Mouse (Mus musculus): ENCODE results near the gene C530008M17Rik. TPM values are rescaled to one million over a fixed set of nuclear protein-coding genes. Genes with fewer than 3 reads are reported as not detected.
A peak's percentile ranks its signal among the peaks of the same experiment; 100 is the strongest.

Gene C530008M17Rik
- polyA plus RNA-seq, 1 experiment: 4.9 TPM

DNA sequence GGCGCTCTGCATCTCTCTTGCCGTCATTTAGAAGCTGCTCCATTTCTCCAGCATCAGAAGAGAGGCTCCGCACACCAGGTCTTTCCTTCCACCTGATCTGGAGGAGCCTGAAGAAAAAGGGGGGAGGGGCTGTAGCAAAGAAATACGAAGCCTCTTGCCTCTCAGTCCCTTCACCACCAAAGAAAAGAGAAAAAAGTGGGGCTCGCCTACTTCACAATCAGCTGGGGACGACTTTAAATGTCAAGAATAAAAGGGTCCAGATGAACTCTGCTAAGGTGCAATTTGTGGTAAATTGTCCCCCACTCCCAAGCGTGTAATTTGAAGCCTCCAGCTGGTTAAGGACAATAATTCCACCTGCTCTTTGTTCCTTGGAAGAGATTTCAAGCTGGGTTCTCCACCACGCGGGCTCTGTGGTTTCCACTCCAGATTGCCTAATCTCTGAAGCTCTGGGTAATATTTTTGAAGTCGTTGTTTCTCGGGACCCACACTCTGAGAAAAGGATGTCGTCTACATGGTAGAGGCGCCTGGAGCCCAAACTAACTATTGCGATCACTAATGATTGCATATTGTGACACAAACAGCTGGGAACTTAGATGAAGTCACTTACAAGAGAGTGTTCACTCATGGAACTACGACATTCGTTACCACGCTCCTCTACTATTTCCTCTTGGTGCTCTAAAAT, 176.4 kb downstream of the C530008M17Rik start:
- no peak overlapping the region for H3K4me3 ChIP-seq (replicated peaks; ENCODE audit: extremely low read depth, low read depth, low read length)
- TF ChIP-seq CTCF (IDR thresholded peaks at IDR 0.05; ENCODE audit: insufficient read depth, low read length) (no peak), POLR2A (IDR thresholded peaks at IDR 0.05; ENCODE audit: borderline replicate concordance, extremely low read depth, low read depth, low read length) (no peak)
- DNase-seq: no peak
- 71% methylated on average over 17 of the region's 17 CpGs for whole genome bisulfite sequencing
- H3K4me1 ChIP-seq (ENCODE audit: control insufficient read depth, insufficient read depth, low read length): no peaks in the 10 kb centered on the region

DNA sequence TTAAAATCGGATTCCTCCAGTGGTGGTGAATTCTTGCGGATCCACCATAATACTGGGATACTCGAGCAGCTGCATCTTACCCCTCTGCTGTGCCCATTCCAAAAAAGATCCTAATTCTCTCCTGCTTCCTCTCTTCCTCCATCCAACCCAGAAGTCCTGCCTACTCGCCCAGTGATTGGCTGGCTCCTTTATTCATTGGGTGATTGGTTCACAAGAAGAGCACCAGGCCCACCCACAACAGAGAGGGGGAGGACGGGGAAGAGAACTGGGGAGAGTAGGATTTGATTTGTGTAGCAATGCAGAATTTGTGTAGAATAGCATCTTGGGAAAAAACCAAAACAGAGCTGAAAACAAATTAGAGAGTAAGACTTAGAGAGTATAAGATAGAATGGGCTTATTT, 180.7 kb downstream of the C530008M17Rik start:
- 70% methylated on average over 5 of the region's 5 CpGs for WGBS
- no peak overlapping the region for H3K4me3 ChIP-seq (replicated peaks; ENCODE audit: extremely low read depth, low read depth, low read length)
- DNase-seq: no peak
- no peaks in the 10 kb centered on the region for H3K4me1 ChIP-seq (ENCODE audit: control insufficient read depth, insufficient read depth, low read length)
- TF ChIP-seq CTCF (IDR thresholded peaks at IDR 0.05; ENCODE audit: insufficient read depth, low read length): no peak
- no peak for TF ChIP-seq POLR2A (IDR thresholded peaks at IDR 0.05; ENCODE audit: borderline replicate concordance, extremely low read depth, low read depth, low read length)

DNA sequence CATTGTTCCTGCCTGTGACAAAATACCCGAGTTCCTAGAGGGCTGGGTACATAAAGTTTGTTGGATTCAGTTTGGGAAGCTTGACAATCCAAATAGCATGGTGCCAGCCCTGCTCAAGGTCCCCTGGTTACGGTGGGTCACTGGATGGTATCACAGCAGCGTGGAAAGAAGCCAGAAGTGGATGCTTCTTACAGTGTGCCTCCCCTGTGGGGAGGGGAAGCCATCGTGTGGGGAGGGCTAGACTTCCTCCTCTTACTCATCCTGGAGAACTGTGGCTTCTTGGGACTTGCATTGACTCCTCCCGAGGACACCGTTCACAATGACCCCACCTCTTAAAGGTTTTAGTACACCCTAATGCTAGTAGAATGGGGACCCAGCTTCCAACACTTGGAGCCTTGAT, 183.5 kb downstream of the C530008M17Rik start:
- H3K4me3 ChIP-seq (replicated peaks; ENCODE audit: extremely low read depth, low read depth, low read length): no peak overlapping the region
- H3K4me1 ChIP-seq (ENCODE audit: control insufficient read depth, insufficient read depth, low read length): no peaks in the 10 kb centered on the region
- WGBS: 68% methylated on average over 6 of the region's 6 CpGs
- DNase-seq: no peak
- TF ChIP-seq CTCF (IDR thresholded peaks at IDR 0.05; ENCODE audit: insufficient read depth, low read length): no peak
- no peak for TF ChIP-seq POLR2A (IDR thresholded peaks at IDR 0.05; ENCODE audit: borderline replicate concordance, extremely low read depth, low read depth, low read length)

DNA sequence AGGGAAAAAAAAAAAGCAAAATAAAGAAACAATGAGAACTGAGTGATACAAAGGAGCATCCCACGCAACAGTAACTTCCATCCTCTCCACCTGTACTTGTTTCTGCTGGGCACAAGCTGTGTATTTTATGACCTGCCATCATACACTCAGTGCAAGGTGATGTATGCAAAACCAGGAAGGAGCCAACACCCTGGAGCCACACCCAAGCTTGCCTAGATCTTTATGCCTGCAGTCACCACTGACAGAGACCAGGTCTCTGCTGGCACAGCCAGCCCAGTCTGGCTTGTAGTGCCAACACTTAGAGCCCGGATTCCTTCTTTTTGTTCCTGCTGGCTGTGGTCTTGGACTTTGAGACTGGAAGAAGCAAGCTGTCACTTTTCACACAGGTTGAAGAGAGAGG, 185.5 kb downstream of the C530008M17Rik start:
- TF ChIP-seq CTCF (IDR thresholded peaks at IDR 0.05; ENCODE audit: insufficient read depth, low read length) (no peak), POLR2A (IDR thresholded peaks at IDR 0.05; ENCODE audit: borderline replicate concordance, extremely low read depth, low read depth, low read length) (no peak)
- Histone ChIP-seq H3K4me1 (ENCODE audit: control insufficient read depth, insufficient read depth, low read length) (no peaks in the 10 kb centered on the region), H3K4me3 (replicated peaks; ENCODE audit: extremely low read depth, low read depth, low read length) (no peak overlapping the region)
- no peak for DNase-seq
- WGBS: 90% methylated on average over 2 of the region's 2 CpGs

DNA sequence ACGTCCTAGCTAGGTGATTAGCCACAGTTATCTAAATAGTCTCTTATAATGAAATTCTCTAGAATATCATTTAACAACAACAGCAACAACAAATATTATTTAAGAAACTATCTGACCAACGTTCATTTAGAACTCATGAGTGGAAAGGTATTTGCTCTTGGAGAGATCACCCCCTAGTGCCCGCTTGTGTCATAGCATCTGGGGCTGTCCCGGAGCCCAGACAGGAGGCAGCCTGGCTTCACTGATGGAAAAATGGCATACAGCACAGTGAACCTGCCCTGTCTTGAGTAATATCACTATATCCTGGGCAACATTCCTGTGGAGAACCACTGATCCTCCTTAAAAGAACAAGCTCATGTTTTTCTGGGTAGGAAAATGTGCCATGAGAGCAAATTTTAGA, 187.1 kb downstream of the C530008M17Rik start:
- 12% methylated on average over 4 of the region's 4 CpGs for WGBS
- DNase-seq: peak; percentile 52
- Histone ChIP-seq H3K4me3 (replicated peaks; ENCODE audit: extremely low read depth, low read depth, low read length) (no peak overlapping the region), H3K4me1 (ENCODE audit: control insufficient read depth, insufficient read depth, low read length) (no peaks in the 10 kb centered on the region)
- TF ChIP-seq POLR2A (IDR thresholded peaks at IDR 0.05; ENCODE audit: borderline replicate concordance, extremely low read depth, low read depth, low read length) (no peak), CTCF (IDR thresholded peaks at IDR 0.05; ENCODE audit: insufficient read depth, low read length) (peak; percentile 77)

DNA sequence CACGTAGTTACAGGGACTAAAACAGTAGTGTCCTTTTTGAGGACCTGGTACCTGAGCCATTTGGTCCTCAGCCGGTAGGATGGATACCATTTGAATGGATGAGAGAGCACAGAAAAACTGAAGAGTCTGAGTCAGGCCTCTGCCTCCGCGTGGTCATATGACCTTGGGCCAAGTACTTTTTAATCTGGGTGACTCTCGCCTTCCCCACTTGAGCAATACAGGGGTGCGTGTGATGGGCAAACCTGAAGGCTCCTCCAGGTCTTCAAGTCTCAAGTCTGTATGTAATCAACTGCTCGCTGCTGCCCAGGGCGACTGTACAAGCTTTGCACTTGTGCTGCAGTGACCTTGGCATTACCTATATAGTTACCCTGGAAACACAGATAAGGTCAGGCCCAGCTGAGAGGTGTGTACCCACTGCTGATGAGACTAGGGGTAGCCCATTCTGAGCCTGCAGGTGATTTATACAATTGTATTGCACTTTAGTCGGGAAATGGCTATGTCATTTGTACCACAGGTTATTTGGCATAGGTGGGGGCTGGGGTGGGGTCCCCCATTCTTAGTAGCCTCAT, 187.6 kb downstream of the C530008M17Rik start:
- no peak overlapping the region for H3K4me3 ChIP-seq (replicated peaks; ENCODE audit: extremely low read depth, low read depth, low read length)
- DNase-seq: no peak
- H3K4me1 ChIP-seq (ENCODE audit: control insufficient read depth, insufficient read depth, low read length): no peaks in the 10 kb centered on the region
- TF ChIP-seq POLR2A (IDR thresholded peaks at IDR 0.05; ENCODE audit: borderline replicate concordance, extremely low read depth, low read depth, low read length) (no peak), CTCF (IDR thresholded peaks at IDR 0.05; ENCODE audit: insufficient read depth, low read length) (no peak)
- 66% methylated on average over 9 of the region's 9 CpGs for WGBS

DNA sequence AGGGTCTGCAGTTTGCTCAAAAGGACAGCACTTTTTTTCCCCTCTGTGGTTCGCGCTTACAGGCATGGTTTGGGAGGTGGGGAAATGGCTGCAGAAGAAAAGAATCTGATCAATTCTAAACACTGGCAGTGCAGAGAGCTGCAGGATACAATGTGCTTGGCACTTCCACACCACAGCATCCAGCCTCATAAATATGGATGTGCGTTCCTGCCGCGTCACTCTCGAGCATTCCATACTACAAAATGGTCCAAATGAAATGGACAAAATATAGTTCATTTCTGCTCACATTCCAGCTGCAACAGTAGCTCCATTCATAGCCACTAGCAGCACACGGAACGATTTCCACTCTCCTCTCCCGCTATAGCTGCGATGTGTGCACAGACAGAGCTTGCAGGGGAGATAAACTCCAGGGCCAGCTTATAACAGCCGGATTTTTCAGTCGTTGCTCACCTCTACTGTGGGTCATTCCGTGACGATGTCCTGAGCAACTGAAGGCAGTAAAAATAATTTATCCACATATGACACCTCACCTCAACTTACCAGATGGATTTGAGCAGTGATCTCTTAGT, 188.4 kb downstream of the C530008M17Rik start:
- no peak for DNase-seq
- Histone ChIP-seq H3K4me3 (replicated peaks; ENCODE audit: extremely low read depth, low read depth, low read length) (no peak overlapping the region), H3K4me1 (ENCODE audit: control insufficient read depth, insufficient read depth, low read length) (no peaks in the 10 kb centered on the region)
- WGBS: 77% methylated on average over 14 of the region's 14 CpGs
- TF ChIP-seq CTCF (IDR thresholded peaks at IDR 0.05; ENCODE audit: insufficient read depth, low read length) (no peak), POLR2A (IDR thresholded peaks at IDR 0.05; ENCODE audit: borderline replicate concordance, extremely low read depth, low read depth, low read length) (no peak)

DNA sequence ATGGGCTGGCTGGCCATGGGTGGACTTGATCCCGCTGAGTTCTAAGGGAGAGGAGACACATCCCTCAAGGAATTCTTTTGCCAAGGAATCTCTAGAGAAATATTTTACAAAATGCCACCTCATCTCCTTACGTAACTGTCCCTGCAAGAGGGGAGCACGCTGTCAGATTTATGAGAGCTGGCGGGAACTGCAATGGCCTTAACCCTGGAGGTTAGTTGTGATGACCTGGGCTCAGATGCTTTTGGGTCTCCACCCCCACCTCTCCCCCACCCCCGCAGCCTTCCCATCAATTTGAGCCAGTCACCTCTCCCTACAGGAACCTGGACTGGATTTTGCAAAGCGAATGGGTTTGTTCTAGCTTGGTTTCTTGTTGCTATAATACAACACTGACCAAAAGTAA, 190.8 kb downstream of the C530008M17Rik start:
- Histone ChIP-seq H3K4me1 (ENCODE audit: control insufficient read depth, insufficient read depth, low read length) (no peaks in the 10 kb centered on the region; the same call in 1 of the 2 replicates), H3K4me3 (replicated peaks; ENCODE audit: extremely low read depth, low read depth, low read length) (no peak overlapping the region)
- 86% methylated on average over 6 of the region's 6 CpGs for WGBS
- TF ChIP-seq POLR2A (IDR thresholded peaks at IDR 0.05; ENCODE audit: borderline replicate concordance, extremely low read depth, low read depth, low read length): no peak
- TF ChIP-seq CTCF (IDR thresholded peaks at IDR 0.05; ENCODE audit: insufficient read depth, low read length): no peak
- DNase-seq: no peak

DNA sequence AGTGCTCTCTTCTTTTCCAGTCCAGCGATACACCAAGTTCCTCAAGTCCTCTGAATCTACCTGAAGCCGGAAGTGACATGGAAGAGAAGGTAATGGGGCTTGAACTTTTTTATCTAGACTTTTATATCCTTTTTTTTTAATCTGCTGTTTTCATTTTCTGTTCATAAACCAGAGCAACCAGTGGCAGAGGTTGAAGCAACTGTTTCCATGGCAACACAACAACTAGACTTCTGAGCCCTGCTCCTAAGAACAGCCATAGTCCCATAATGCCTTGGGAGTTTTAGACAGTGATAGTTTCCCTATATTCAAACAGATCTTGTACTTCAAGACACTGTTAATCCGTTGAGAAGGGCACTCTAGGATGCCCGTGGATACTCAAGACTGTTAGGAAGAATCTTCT, 195.0 kb downstream of the C530008M17Rik start:
- no peak for DNase-seq
- Histone ChIP-seq H3K4me1 (ENCODE audit: control insufficient read depth, insufficient read depth, low read length) (no peaks in the 10 kb centered on the region; the same call in 1 of the 2 replicates), H3K4me3 (replicated peaks; ENCODE audit: extremely low read depth, low read depth, low read length) (no peak overlapping the region)
- WGBS: 43% methylated on average over 4 of the region's 4 CpGs
- no peak for TF ChIP-seq CTCF (IDR thresholded peaks at IDR 0.05; ENCODE audit: insufficient read depth, low read length)
- TF ChIP-seq POLR2A (IDR thresholded peaks at IDR 0.05; ENCODE audit: borderline replicate concordance, extremely low read depth, low read depth, low read length): no peak

DNA sequence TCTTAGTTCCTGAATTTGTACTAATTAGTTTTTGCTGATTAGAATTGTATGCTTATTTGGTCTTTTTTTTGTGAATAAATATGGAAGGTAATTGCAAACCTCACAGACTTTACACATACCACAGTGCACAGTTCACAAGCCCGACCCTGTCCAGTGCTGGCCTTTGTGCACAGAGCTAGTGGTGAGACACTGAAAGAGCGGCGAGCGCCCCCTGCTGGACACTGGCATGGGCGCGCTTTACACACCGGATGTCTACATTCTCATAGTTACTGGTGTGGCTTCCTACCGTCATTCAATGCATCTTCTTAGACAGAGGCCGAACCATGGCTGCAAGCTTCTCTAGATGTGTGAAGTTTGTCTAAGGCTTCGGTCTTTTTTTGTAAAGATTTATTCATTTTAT, 197.2 kb downstream of the C530008M17Rik start:
- TF ChIP-seq CTCF (IDR thresholded peaks at IDR 0.05; ENCODE audit: insufficient read depth, low read length): peak; percentile 81
- TF ChIP-seq POLR2A (IDR thresholded peaks at IDR 0.05; ENCODE audit: borderline replicate concordance, extremely low read depth, low read depth, low read length): no peak
- DNase-seq: peak; percentile 69
- no peak overlapping the region for H3K4me3 ChIP-seq (replicated peaks; ENCODE audit: extremely low read depth, low read depth, low read length)
- peaks cover 4% of the 10 kb centered on the region; the same call in 1 of the 2 replicates for H3K4me1 ChIP-seq (ENCODE audit: control insufficient read depth, insufficient read depth, low read length)
- WGBS: 10% methylated on average over 10 of the region's 10 CpGs

Data from lung, adult 2 months (tissue).